Mouse (Mus musculus) heart, postnatal 0 days (tissue): Measurements from ENCODE around the gene Tmsb15a.

ENCODE experiments used
- CTCF ChIP-seq: IDR thresholded peaks from 2 replicates; pipeline ENCODE4 v1.5.1; 2016; ENCODE audit warnings: antibody characterized with exemption, control low read depth, low read depth
- EP300 ChIP-seq: IDR thresholded peaks from 2 replicates; pipeline ENCODE4 v1.6.1; 2016; ENCODE audit warnings: antibody characterized with exemption, low read depth

- TF ChIP-seq EP300 = no peak
- no peak for TF ChIP-seq CTCF
These were observed 17.4 kb upstream of the Tmsb15a start, which contains the start of the genes Armcx5 and Gprasp1 for GRCm38 (mm10) chrX:135742304-135743055.
